Mouse (Mus musculus): ENCODE measurements around the gene Grin1. TPM values are rescaled to one million over a fixed set of nuclear protein-coding genes. Genes with fewer than 3 reads are reported as not detected.
"Not testable (repeated sequence)": the region's sequence is repeated elsewhere in the genome, so short reads cannot be mapped to it uniquely, and the experiment has no call there.

Grin1 gene
- total RNA-seq, 2 experiments from 2014 or later, result 15.0 to 15.2 TPM

DNA sequence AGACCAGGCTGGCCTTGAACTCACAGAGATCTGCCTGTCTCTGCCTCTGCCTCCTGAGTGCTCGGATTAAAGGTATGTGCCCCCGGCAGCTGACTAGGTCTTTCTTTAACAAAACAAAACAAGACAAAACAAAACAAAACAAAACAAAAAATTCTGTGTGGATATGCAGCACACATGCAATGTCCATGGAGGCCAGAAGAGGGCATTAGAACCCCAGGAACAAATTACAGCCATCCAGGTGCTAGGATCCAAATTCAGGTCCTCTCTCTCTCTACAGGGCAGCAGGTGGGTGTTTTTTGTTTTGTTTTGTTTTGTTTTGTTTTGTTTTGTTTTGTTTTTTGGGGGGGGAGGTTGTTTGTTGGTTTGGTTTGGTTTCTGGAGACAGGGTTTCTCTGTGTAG lies 60.1 kb downstream of the Grin1 start:
- no peak for DNase-seq (ENCODE audit: low spot score in 2 of 2)

DNA sequence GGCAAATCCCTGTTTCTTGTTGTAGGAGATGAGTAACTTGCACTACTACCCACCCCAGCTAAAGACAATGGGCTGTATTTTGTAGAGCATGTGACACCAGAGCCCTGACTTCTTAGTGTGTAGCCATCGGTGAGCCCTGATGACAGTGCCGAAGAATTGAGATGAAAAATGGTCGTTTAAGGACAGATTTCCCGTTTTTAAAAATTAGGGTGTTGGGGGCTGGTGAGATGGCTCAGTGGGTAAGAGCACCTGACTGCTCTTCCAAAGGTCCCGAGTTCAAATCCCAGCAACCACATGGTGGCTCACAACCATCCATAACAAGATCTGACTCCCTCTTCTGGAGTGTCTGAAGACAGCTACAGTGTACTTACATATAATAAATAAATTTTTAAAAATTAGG lies 61.7 kb downstream of the Grin1 start:
- DNase-seq (ENCODE audit: low spot score in 2 of 2), result not testable (repeated sequence)

DNA sequence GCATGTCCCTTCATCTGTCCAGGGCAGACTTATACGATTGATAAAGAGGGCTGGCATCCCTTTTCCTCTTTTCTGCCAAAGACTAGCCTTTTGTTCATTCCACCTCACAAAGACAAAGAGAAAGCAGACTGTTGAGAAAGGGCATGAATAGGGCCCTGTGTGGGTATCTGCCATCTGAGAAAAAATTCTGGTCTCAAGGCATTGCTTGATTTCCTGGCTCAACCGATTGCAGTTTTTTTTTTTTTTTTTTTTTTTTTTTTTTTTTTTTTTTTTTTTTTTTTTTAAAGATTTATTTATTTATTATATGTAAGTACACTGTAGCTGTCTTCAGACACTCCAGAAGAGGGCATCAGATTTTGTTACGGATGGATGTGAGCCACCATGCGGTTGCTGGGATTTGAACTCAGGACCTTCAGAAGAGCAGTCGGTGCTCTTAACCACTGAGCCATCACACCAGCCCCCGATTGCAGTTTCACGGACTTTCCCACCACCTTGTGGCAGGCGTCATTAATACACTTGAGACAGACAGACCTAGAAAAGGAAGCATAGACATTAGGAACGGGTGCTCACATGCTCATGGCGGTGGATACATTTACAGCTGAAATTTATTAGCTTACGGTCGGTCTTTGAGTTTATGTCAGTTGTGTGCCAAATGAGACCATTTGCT lies 62.4 kb downstream of the Grin1 start:
- not testable (repeated sequence) for DNase-seq (ENCODE audit: low spot score in 2 of 2)

DNA sequence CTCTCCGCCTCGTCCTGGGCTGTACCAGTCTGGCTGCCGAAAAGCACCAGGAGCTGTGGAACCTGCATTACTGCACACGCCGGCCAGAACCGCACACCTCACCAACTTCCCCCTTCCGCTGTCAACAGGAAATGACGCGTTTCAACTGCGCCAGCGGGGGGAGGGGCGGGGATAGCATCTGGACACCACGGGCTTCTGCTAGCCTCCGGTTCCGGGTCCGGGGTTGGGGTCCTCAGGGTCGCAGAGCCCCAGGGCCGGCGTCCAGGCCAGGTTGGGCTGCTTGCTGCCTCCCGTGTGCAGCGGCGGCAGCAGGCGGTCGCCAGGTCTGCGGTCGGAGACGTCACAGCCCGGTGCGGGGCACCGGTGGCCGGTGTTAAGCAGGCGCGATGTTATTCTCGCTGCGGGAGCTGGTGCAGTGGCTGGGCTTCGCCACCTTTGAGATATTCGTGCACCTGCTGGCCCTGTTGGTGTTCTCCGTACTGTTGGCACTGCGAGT lies 63.7 kb downstream of the Grin1 start, which contains the start of gene Tmem203:
TSS of gene Tmem203 (plus strand) at position 156 of the 496 bp plus-strand sequence.
- peak; percentile 63 to 79 for DNase-seq (ENCODE audit: low spot score in 2 of 2)

DNA sequence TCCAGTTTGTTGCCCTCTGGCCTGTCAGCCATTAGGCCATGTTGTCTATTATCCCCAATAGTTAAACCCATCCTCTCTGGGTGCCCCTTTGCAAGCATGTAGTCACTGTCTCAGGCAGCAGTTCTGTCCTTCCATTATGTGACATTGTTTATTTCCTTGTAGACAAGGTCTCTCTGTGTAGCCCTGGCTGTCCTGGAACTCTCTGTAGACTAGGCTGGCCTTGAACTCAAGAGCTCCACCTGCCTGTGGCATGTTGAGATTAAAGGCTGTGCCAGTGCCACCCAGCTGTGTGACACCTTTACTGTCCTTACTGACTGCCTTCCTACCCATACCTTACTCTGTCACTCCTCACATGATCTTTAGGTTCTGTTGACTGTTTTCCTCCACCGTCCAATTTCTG lies 66.7 kb downstream of the Grin1 start:
- DNase-seq (ENCODE audit: low spot score in 2 of 2), result no peak

DNA sequence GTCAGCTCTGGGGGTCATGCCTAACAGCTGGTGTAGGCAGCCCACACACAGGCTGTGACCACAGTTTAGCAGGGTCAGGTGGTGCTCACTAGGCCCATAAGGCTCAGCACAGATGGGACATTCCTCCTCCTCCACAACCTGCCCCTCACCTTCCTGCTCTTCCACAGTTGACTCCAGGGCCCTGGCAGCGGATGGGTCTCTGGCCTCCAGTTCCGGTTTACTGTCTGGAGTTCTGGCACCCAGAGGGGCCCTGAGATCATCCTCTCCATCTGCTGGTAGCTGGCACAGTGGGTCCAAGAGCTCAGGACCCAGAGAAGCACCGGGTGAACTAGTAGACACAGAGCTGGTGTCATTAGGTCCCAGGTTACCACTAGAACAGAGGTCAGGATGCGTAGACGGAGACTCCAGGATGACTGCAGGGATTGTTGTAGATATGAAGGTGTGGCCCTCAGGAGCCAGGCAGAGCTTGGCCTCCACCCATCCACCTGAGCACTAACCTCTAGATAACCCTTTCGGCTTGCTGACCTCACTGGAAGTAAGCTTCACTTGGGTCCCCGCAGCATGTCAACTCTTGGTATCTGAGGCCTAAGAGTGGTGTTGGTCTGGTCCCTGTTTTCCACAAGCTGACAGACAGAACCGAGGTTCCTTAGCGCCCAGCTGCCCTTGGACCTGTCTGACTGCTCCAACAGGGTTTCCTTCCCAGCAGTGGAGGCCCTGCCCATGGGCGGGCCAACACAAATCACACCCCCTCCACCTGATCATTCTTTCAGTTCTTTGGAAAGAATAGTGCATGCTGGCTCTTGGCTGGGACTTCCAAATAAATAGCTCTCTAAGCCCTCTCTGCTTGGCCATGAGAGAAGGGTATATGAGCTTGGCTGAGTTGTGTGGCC lies 72.6 kb downstream of the Grin1 start, which contains the start of gene AL732309.1:
TSS of gene AL732309.1 (minus strand) at position 681 of the 890 bp plus-strand sequence.
- DNase-seq (ENCODE audit: low spot score in 2 of 2), result no peak

GRCm38 (mm10) chr2:25244144-25244543 lies 74.8 kb downstream of the Grin1 start:
- no peak for DNase-seq (ENCODE audit: low spot score in 2 of 2)

GRCm38 (mm10) chr2:25243342-25243741 lies 75.6 kb downstream of the Grin1 start:
- DNase-seq (ENCODE audit: low spot score in 2 of 2), result no peak

- no peak for DNase-seq (ENCODE audit: low spot score in 2 of 2)
These were observed 76.9 kb downstream of the Grin1 start, which contains the start of the genes Rnf208 and Cysrt1 for GRCm38 (mm10) chr2:25242101-25242506. Gene Rnf208, plus strand, starts transcription at chr2:25242255. Gene Cysrt1, minus strand, starts transcription at chr2:25242452.

DNA sequence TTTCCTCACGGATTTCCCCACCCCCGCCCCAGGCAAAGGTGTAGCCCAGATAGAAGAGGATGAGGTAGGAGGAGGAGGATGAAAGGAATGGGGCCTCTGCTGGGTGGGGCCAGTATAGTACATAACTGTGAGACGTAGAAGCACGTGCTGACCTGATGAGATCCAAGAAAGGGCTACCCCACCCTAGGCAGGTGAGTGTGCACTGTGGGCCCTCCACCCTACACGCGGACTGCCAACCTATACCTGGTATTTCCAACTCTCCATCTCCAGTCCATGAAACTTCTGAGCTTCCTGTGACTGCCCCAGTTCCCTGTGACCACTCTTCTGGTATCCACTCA lies 77.6 kb downstream of the Grin1 start:
- no peak for DNase-seq (ENCODE audit: low spot score in 2 of 2)

Other genes starting within 250 kb of the Grin1 start
- 1 to 10 TPM; 2.0 to 5.4 TPM for gene Entpd8, start 238.9 kb downstream of the Grin1 start, total RNA-seq (2021)
- under 1 TPM in 1 of 2 experiments, not detected in 1; 0.59 TPM for gene Noxa1, start 224.0 kb downstream of the Grin1 start, total RNA-seq (2021)
- 10 to 100 TPM; 10.2 to 18.4 TPM for gene Nrarp, start 138.4 kb downstream of the Grin1 start, total RNA-seq (2021)
- gene Tor4a, start 122.3 kb downstream of the Grin1 start, total RNA-seq (2021), result 10 to 100 TPM; 23.1 to 24.3 TPM
- 10 to 100 TPM; 64.8 to 65.8 TPM for gene Nelfb, start 107.7 kb downstream of the Grin1 start, total RNA-seq (2021)
- gene Stpg3, start 104.5 kb downstream of the Grin1 start, total RNA-seq (2021), result not detected
- gene Fam166a, start 100.4 kb downstream of the Grin1 start, total RNA-seq (2021), result under 1 TPM; 0.45 to 0.68 TPM
- gene Tubb4b, start 94.5 kb downstream of the Grin1 start, total RNA-seq (2021), result 100 to 1,000 TPM; 235 to 257 TPM
- under 1 TPM in 1 of 2 experiments, not detected in 1; 0.95 TPM for gene Slc34a3, start 84.8 kb downstream of the Grin1 start, total RNA-seq (2021)
- not detected for gene Rnf224, start 82.4 kb downstream of the Grin1 start, total RNA-seq (2021)
- gene Rnf208, start 76.9 kb downstream of the Grin1 start, total RNA-seq (2021), result 10 to 100 TPM; 14.3 to 18.7 TPM
- not detected for gene Cysrt1, start 76.7 kb downstream of the Grin1 start, total RNA-seq (2021)
- 1 to 10 TPM; 4.4 to 5.9 TPM for gene AL732309.1, start 72.3 kb downstream of the Grin1 start, total RNA-seq (2021)
- gene Tmem203, start 63.7 kb downstream of the Grin1 start, total RNA-seq (2021), result 10 to 100 TPM; 28.9 to 38.5 TPM
- 10 to 100 TPM; 15.5 to 18.7 TPM for gene Tprn, start 56.6 kb downstream of the Grin1 start, total RNA-seq (2021)
- gene Ssna1, start 46.7 kb downstream of the Grin1 start, total RNA-seq (2021), result 10 to 100 TPM; 56.0 to 56.8 TPM
- 100 to 1,000 TPM; 110 to 115 TPM for gene Anapc2, start 46.7 kb downstream of the Grin1 start, total RNA-seq (2021)
- not detected for gene Tmem210, start 31.0 kb downstream of the Grin1 start, total RNA-seq (2021)
- not detected for gene Lrrc26, start 29.3 kb downstream of the Grin1 start, total RNA-seq (2021)
- 10 to 100 TPM; 57.5 to 62.5 TPM for gene Man1b1, start 13.2 kb upstream of the Grin1 start, total RNA-seq (2021)
- gene Dpp7, start 37.2 kb upstream of the Grin1 start, total RNA-seq (2021), result 10 to 100 TPM; 32.1 to 33.9 TPM
- 10 to 100 TPM; 18.6 to 24.0 TPM for gene Uap1l1, start 46.5 kb upstream of the Grin1 start, total RNA-seq (2021)
- 1 to 10 TPM; 9.3 to 9.4 TPM for gene Sapcd2, start 53.1 kb upstream of the Grin1 start, total RNA-seq (2021)
- 10 to 100 TPM in 1 of 2 experiments, 1 to 10 TPM in 1; 10.0 to 11.8 TPM for gene Entpd2, start 76.7 kb upstream of the Grin1 start, total RNA-seq (2021)
- gene Npdc1, start 80.2 kb upstream of the Grin1 start, total RNA-seq (2021), result 100 to 1,000 TPM; 102 to 112 TPM
- gene Fut7, start 104.1 kb upstream of the Grin1 start, total RNA-seq (2021), result under 1 TPM in 1 of 2 experiments, not detected in 1; 0.82 TPM
- 10 to 100 TPM; 30.4 to 34.3 TPM for gene Abca2, start 109.5 kb upstream of the Grin1 start, total RNA-seq (2021)
- gene Clic3, start 137.7 kb upstream of the Grin1 start, total RNA-seq (2021), result 1 to 10 TPM; 1.4 to 1.7 TPM
- 10 to 100 TPM; 41.0 to 48.5 TPM for gene Paxx, start 141.9 kb upstream of the Grin1 start, total RNA-seq (2021)
- 1 to 10 TPM; 3.6 to 6.5 TPM for gene Ptgds, start 150.9 kb upstream of the Grin1 start, total RNA-seq (2021)
- not detected for gene Lcn12, start 174.7 kb upstream of the Grin1 start, total RNA-seq (2021)
- gene Fbxw5, start 181.6 kb upstream of the Grin1 start, total RNA-seq (2021), result 100 to 1,000 TPM in 1 of 2 experiments, 10 to 100 TPM in 1; 99.5 to 118 TPM
- 1 to 10 TPM; 1.0 to 9.9 TPM for gene C8g, start 182.5 kb upstream of the Grin1 start, total RNA-seq (2021)
- gene Traf2, start 227.8 kb upstream of the Grin1 start, total RNA-seq (2021), result 10 to 100 TPM; 19.2 to 20.5 TPM
- gene Edf1, start 238.7 kb upstream of the Grin1 start, total RNA-seq (2021), result 100 to 1,000 TPM; 171 to 191 TPM